Mouse (Mus musculus) pancreas, adult 10 weeks (tissue): ENCODE results near the gene Usp30. TPM values are rescaled to one million over a fixed set of nuclear protein-coding genes. Genes with fewer than 3 reads are reported as not detected.

Experiments
- polyA plus RNA-seq: library from polyadenylated mRNA; stranded (reverse); fragments of 350-450 nt; fragmentation: Illumina TruSeq; extraction: RNeasy Lipid Tissue Mini Kit (QIAGEN cat#74804); gene quantifications from one replicate; pipeline ENCODE4 v1.2.3, GENCODE M21; 2015; ENCODE audit warnings: low read depth, low replicate concordance; ENCODE audit not compliant: insufficient read depth

Usp30 gene
- polyA plus RNA-seq, result 3.7 TPM

GRCm38 (mm10) chr5:114065161-114065560, at the start of gene Usp30:
TSS of gene Usp30 (plus strand) at chr5:114065461.

GRCm38 (mm10) chr5:114091057-114091807, 26.0 kb downstream of the Usp30 start, which contains the start of gene Svop:
TSS of gene Svop (minus strand) at chr5:114091570.

GRCm38 (mm10) chr5:114127374-114128349, 62.4 kb downstream of the Usp30 start, which contains the start of gene Alkbh2:
TSS of gene Alkbh2 (minus strand) at chr5:114128218.

GRCm38 (mm10) chr5:114130211-114130605, 64.9 kb downstream of the Usp30 start, which contains the start of gene Ung:
TSS of gene Ung (plus strand) at chr5:114130386.

GRCm38 (mm10) chr5:114146028-114146888, 81.0 kb downstream of the Usp30 start, which contains the start of gene Acacb:
TSS of gene Acacb (plus strand) at chr5:114146535.

Other genes starting within 250 kb of the Usp30 start
- 3.7 TPM for gene Selplg, start 232.8 kb upstream of the Usp30 start, polyA plus RNA-seq
- gene Coro1c, start 156.7 kb upstream of the Usp30 start, polyA plus RNA-seq, result 9.9 TPM
- gene Ssh1, start 71.6 kb upstream of the Usp30 start, polyA plus RNA-seq, result 4.2 TPM
- not detected for gene Dao, start 61.8 kb upstream of the Usp30 start, polyA plus RNA-seq
- gene Svop, start 26.1 kb downstream of the Usp30 start, polyA plus RNA-seq, result 0.46 TPM
- gene Alkbh2, start 62.8 kb downstream of the Usp30 start, polyA plus RNA-seq, result 3.9 TPM
- 2.3 TPM for gene Ung, start 64.9 kb downstream of the Usp30 start, polyA plus RNA-seq
- 9.0 TPM for gene Acacb, start 81.1 kb downstream of the Usp30 start, polyA plus RNA-seq
- gene Foxn4, start 208.3 kb downstream of the Usp30 start, polyA plus RNA-seq, result not detected
- gene Myo1h, start 223.7 kb downstream of the Usp30 start, polyA plus RNA-seq, result not detected